Comparison of ENCODE assay signal across 9 mouse cellular contexts in the genomic region with DNA sequence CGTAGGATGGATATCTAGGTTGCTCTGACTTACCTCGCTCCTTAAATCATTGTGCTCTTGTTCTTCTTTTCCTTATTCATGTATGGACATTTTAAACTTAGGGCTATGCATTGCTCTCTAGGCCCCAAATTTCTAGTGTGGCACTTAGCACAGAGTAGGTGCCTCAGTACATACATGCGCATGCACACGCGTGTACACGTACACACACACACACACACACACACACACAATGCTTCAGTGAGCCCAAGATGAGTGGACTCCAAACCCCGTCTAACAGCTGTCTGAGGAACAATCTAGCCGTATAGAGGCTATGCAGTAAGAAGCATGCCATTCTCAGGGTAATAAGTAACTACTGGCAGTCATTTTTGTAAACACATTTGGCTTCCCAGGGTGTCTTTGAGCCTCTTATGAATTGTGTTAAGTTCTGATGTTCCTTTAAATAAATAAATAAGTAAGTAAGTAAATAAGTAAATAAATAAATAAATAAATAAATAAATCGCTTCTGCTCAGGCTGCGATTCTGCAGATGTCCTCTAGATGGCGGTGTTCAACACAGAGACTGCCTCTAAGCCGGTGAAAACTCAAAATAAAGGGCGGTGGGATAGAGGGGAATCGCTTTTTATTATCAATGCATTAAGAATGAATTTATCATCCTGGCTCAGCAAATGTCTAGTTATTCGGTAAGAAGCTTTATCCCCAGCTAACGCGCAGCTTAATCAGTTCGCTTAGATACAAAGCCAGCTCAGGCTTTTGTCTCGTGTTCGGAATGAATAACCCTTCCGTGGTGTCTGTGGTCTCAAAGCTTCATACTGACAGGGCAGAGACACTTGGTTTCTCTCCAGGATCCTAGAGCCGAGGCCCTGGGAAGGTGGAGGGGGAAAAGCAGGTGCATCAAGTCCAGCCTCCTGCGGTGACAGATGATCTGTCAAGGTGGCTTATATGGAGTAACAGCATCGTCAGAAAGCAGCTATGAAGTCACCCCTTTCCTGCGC.
DNase-seq lines count a peak whose midpoint lies in the region; ATAC-seq and TF ChIP-seq lines count a peak whose summit lies in the region.
"Had no signal": no experiment of that assay in that cellular context is flagged by ENCODE, and none has a peak within 500 bp of the region (broad histone marks: within the 10 kb centered on the region; RNA-seq: fewer than 3 reads in every experiment).

No protein-coding gene starts in this region.

- TF ChIP-seq CTCF in liver, embryonic 14.5 days (IDR thresholded peaks at IDR 0.05; ENCODE audit: low read depth), result peak; percentile 75

- no peak for ATAC-seq in hindbrain, embryonic 11.5 days (ENCODE audit: low FRiP score)
- ATAC-seq in liver, embryonic 14.5 days (ENCODE audit: insufficient read depth), result no peak
- no peak for ATAC-seq in activated CD4-positive, CD25-positive, alpha-beta regulatory T cell, adult 4 months

- WGBS in hindbrain, embryonic 11.5 days, result 57% methylated on average over 25 of the region's 25 CpGs
- WGBS in liver, embryonic 14.5 days (ENCODE audit: insufficient replicate concordance), result 55% methylated on average over 25 of the region's 25 CpGs

- no peaks in the 10 kb centered on the region for H3K9me3 ChIP-seq in hindbrain, embryonic 11.5 days (ENCODE audit: control insufficient read depth, low read length)
- H3K9me3 ChIP-seq in liver, embryonic 14.5 days (ENCODE audit: control insufficient read depth, low read length), result no peaks in the 10 kb centered on the region
- H3K9me3 ChIP-seq: embryonic facial prominence, embryonic 15.5 days had no signal

- no peak overlapping the region for H3K27ac ChIP-seq in hindbrain, embryonic 11.5 days (ENCODE audit: low read depth, low read length)
- H3K27ac ChIP-seq in liver, embryonic 14.5 days, result no peak overlapping the region
- H3K27ac ChIP-seq: embryonic facial prominence, embryonic 15.5 days had no signal

- no peaks in the 10 kb centered on the region for H3K4me1 ChIP-seq in hindbrain, embryonic 11.5 days (replicated peaks; ENCODE audit: control insufficient read depth, insufficient read depth, low read length)
- no peaks in the 10 kb centered on the region for H3K4me1 ChIP-seq in liver, embryonic 14.5 days (replicated peaks; ENCODE audit: control insufficient read depth in 2 of 2, insufficient read depth in 2 of 2, low read length in 1 of 2)

- H3K4me3 ChIP-seq in hindbrain, embryonic 11.5 days (ENCODE audit: low read depth, low read length), result no peak overlapping the region
- no peak overlapping the region for H3K4me3 ChIP-seq in liver, embryonic 14.5 days (ENCODE audit: insufficient read depth in 1 of 2, low read depth in 2 of 2, low read length in 2 of 2)
- H3K4me3 ChIP-seq: embryonic facial prominence, embryonic 15.5 days had no signal

- H3K4me2 ChIP-seq in hindbrain, embryonic 11.5 days (replicated peaks; ENCODE audit: low read depth, low read length), result no peak overlapping the region
- no peak overlapping the region for H3K4me2 ChIP-seq in liver, embryonic 14.5 days (ENCODE audit: low read depth)
- H3K4me2 ChIP-seq: embryonic facial prominence, embryonic 15.5 days had no signal

- DNase-seq in left cerebral cortex, adult 18-20 months (ENCODE audit: low spot score in 2 of 2), result peak; percentile 44 to 60
- no peak for DNase-seq in left cerebral cortex, adult 11 months (ENCODE audit: low spot score)
- peak; percentile 25 for DNase-seq in adrenal gland, adult 2 months
- peak; percentile 80 for DNase-seq in embryo, embryonic 10.5 days (ENCODE audit: low spot score)
- DNase-seq in hindbrain, embryonic 11.5 days (ENCODE audit: low spot score), result peak; percentile 80
- DNase-seq in liver, embryonic 14.5 days (ENCODE audit: low read depth in 3 of 3, low spot score in 3 of 3), result peak in 1 of 3 experiments; percentile 7
- DNase-seq in retina, embryonic 14.5 days (ENCODE audit: low spot score), result peak; percentile 87

- H3K36me3 ChIP-seq in hindbrain, embryonic 11.5 days (ENCODE audit: control insufficient read depth, insufficient read depth, low read length), result no peaks in the 10 kb centered on the region
- no peaks in the 10 kb centered on the region for H3K36me3 ChIP-seq in liver, embryonic 14.5 days (replicated peaks; ENCODE audit: control insufficient read depth, insufficient read depth, low read depth)
- H3K36me3 ChIP-seq: embryonic facial prominence, embryonic 15.5 days had no signal

- TF ChIP-seq EP300 in liver, embryonic 14.5 days (IDR thresholded peaks at IDR 0.05; ENCODE audit: low read depth), result no peak

- H3K27me3 ChIP-seq in hindbrain, embryonic 11.5 days (ENCODE audit: control insufficient read depth, insufficient read depth, low read length), result no peaks in the 10 kb centered on the region
- no peaks in the 10 kb centered on the region for H3K27me3 ChIP-seq in liver, embryonic 14.5 days (ENCODE audit: control insufficient read depth, insufficient read depth, low read length)
- H3K27me3 ChIP-seq: embryonic facial prominence, embryonic 15.5 days had no signal

- H3K9ac ChIP-seq in hindbrain, embryonic 11.5 days (ENCODE audit: low read depth, low read length), result peak overlapping the region; percentile 16; the same call in 1 of the 2 replicates
- H3K9ac ChIP-seq in liver, embryonic 14.5 days (replicated peaks), result no peak overlapping the region
- H3K9ac ChIP-seq: embryonic facial prominence, embryonic 15.5 days had no signal
